Mouse (Mus musculus): ENCODE results near the gene Paqr3. TPM values are rescaled to one million over a fixed set of nuclear protein-coding genes. Genes with fewer than 3 reads are reported as not detected.

Paqr3 gene
- total and polyA plus RNA-seq, 3 experiments: 4.3 to 6.4 TPM; not detected in 1

GRCm38 (mm10) chr5:97095335-97095734, 16.1 kb downstream of the Paqr3 start:
- Histone ChIP-seq H3K36me3 (ENCODE audit: control insufficient read depth in 1 of 2, insufficient read depth in 2 of 2, low read length in 2 of 2) (peaks cover 0 to 2% of the 10 kb centered on the region in 2 experiments; a peak in 1 of 4 replicates), H3K4me3 (ENCODE audit: control insufficient read depth in 1 of 2, insufficient read depth in 1 of 2, low read depth in 2 of 2, low read length in 2 of 2) (no peak overlapping the region), H3K27ac (ENCODE audit: control insufficient read depth, low read depth, low read length) (no peak overlapping the region), H3K9me3 (replicated peaks; ENCODE audit: insufficient read depth, low read length) (no peaks in the 10 kb centered on the region), H3K27me3 (ENCODE audit: control insufficient read depth in 1 of 2, insufficient read depth in 2 of 2, low read length in 2 of 2) (no peaks in the 10 kb centered on the region), H3K79me2 (ENCODE audit: control insufficient read depth, insufficient read depth, low read length, poor library complexity) (no peaks in the 10 kb centered on the region), H3K4me1 (ENCODE audit: control insufficient read depth in 1 of 2, insufficient read depth in 2 of 2, low read length in 2 of 2) (no peaks in the 10 kb centered on the region), H3K9ac (ENCODE audit: control insufficient read depth, low read depth, low read length, poor library complexity, severe bottlenecking) (no peak overlapping the region)
- DNase-seq (ENCODE audit: low read depth, low spot score): no peak
- TF ChIP-seq HCFC1 (IDR thresholded peaks at IDR 0.05; ENCODE audit: low read depth, low read length): no peak
- TF ChIP-seq SIN3A (IDR thresholded peaks at IDR 0.05; ENCODE audit: low read length): no peak
- TF ChIP-seq POLR2AphosphoS5 (IDR thresholded peaks at IDR 0.05; ENCODE audit: borderline replicate concordance, low read depth, low read length): no peak
- no peak for TF ChIP-seq ZMIZ1 (IDR thresholded peaks at IDR 0.05; ENCODE audit: low read depth, low read length)
- TF ChIP-seq POLR2AphosphoS2 (IDR thresholded peaks at IDR 0.05; ENCODE audit: low read length): no peak
- TF ChIP-seq ELF1 (IDR thresholded peaks at IDR 0.05; ENCODE audit: low read depth, low read length): no peak
- no peak for TF ChIP-seq BHLHE40 (IDR thresholded peaks at IDR 0.05; ENCODE audit: borderline replicate concordance, low read depth, low read length)
- TF ChIP-seq MXI1 (IDR thresholded peaks at IDR 0.05; ENCODE audit: low read depth, low read length): no peak
- no peak for TF ChIP-seq NELFE (IDR thresholded peaks at IDR 0.05; ENCODE audit: low read depth, low read length)
- TF ChIP-seq POLR2A (IDR thresholded peaks at IDR 0.05; ENCODE audit: control insufficient read depth in 1 of 2, insufficient read depth in 1 of 2, low read depth in 1 of 2, low read length in 2 of 2, poor library complexity in 1 of 2): no peak
- no peak for TF ChIP-seq ZNF384 (IDR thresholded peaks at IDR 0.05; ENCODE audit: low read depth, low read length)
- TF ChIP-seq ETS1 (IDR thresholded peaks at IDR 0.05; ENCODE audit: low read depth, low read length): no peak

- H3K4me1 ChIP-seq (ENCODE audit: control insufficient read depth in 1 of 2, insufficient read depth in 2 of 2, low read length in 2 of 2): no peaks in the 10 kb centered on the region
- H3K36me3 ChIP-seq (ENCODE audit: control insufficient read depth in 1 of 2, insufficient read depth in 2 of 2, low read length in 2 of 2): peaks cover 0 to 4% of the 10 kb centered on the region in 2 experiments; a peak in 1 of 4 replicates
- no peaks in the 10 kb centered on the region for H3K9me3 ChIP-seq (replicated peaks; ENCODE audit: insufficient read depth, low read length)
- no peak overlapping the region for H3K4me3 ChIP-seq (ENCODE audit: control insufficient read depth in 1 of 2, insufficient read depth in 1 of 2, low read depth in 2 of 2, low read length in 2 of 2)
- H3K9ac ChIP-seq (ENCODE audit: control insufficient read depth, low read depth, low read length, poor library complexity, severe bottlenecking): no peak overlapping the region
- no peak overlapping the region for H3K27ac ChIP-seq (ENCODE audit: control insufficient read depth, low read depth, low read length)
- no peak for DNase-seq (ENCODE audit: low read depth, low spot score)
- H3K79me2 ChIP-seq (ENCODE audit: control insufficient read depth, insufficient read depth, low read length, poor library complexity): no peaks in the 10 kb centered on the region
- TF ChIP-seq HCFC1 (IDR thresholded peaks at IDR 0.05; ENCODE audit: low read depth, low read length): no peak
- no peak for TF ChIP-seq RCOR1 (IDR thresholded peaks at IDR 0.05; ENCODE audit: low read depth, low read length)
- no peak for TF ChIP-seq SMC3 (IDR thresholded peaks at IDR 0.05; ENCODE audit: low read depth, low read length)
- no peak for TF ChIP-seq CHD2 (IDR thresholded peaks at IDR 0.05; ENCODE audit: low read length)
- TF ChIP-seq GABPA (IDR thresholded peaks at IDR 0.05; ENCODE audit: low read depth, low read length): no peak
- TF ChIP-seq UBTF (IDR thresholded peaks at IDR 0.05; ENCODE audit: borderline replicate concordance, insufficient read depth, low read depth, low read length): no peak
- TF ChIP-seq NELFE (IDR thresholded peaks at IDR 0.05; ENCODE audit: low read depth, low read length): no peak
- TF ChIP-seq TAL1 (IDR thresholded peaks at IDR 0.05; ENCODE audit: low read length): no peak
- TF ChIP-seq RAD21 (IDR thresholded peaks at IDR 0.05; ENCODE audit: low read depth, low read length): no peak
- TF ChIP-seq BHLHE40 (IDR thresholded peaks at IDR 0.05; ENCODE audit: borderline replicate concordance, low read depth, low read length): no peak
- TF ChIP-seq MYB (IDR thresholded peaks at IDR 0.05; ENCODE audit: low read depth, low read length): no peak
- no peak for TF ChIP-seq ETS1 (IDR thresholded peaks at IDR 0.05; ENCODE audit: low read depth, low read length)
- TF ChIP-seq CTCF (IDR thresholded peaks at IDR 0.05 in 2 of 3, conservative IDR thresholded peaks at IDR 0.05 in 1 of 3; ENCODE audit: control insufficient read depth in 1 of 3, insufficient read depth in 1 of 3, low read depth in 2 of 3, low read length in 3 of 3, poor library complexity in 1 of 3, severe bottlenecking in 1 of 3): no peak
- no peak for TF ChIP-seq USF2 (IDR thresholded peaks at IDR 0.05; ENCODE audit: borderline replicate concordance in 1 of 2, insufficient read depth in 1 of 2, low read depth in 1 of 2, low read length in 2 of 2)
- TF ChIP-seq SIN3A (IDR thresholded peaks at IDR 0.05; ENCODE audit: low read length): no peak
- TF ChIP-seq POLR2A (IDR thresholded peaks at IDR 0.05; ENCODE audit: control insufficient read depth in 1 of 2, insufficient read depth in 1 of 2, low read depth in 1 of 2, low read length in 2 of 2, poor library complexity in 1 of 2): no peak
- TF ChIP-seq POLR2AphosphoS5 (IDR thresholded peaks at IDR 0.05; ENCODE audit: borderline replicate concordance, low read depth, low read length): no peak
- H3K27me3 ChIP-seq (ENCODE audit: control insufficient read depth in 1 of 2, insufficient read depth in 2 of 2, low read length in 2 of 2): no peaks in the 10 kb centered on the region
These were observed 18.4 kb downstream of the Paqr3 start for GRCm38 (mm10) chr5:97092970-97093369.

All from MEL (cell line).